29 mouse cellular contexts compared by ENCODE assay signal in the genomic region with DNA sequence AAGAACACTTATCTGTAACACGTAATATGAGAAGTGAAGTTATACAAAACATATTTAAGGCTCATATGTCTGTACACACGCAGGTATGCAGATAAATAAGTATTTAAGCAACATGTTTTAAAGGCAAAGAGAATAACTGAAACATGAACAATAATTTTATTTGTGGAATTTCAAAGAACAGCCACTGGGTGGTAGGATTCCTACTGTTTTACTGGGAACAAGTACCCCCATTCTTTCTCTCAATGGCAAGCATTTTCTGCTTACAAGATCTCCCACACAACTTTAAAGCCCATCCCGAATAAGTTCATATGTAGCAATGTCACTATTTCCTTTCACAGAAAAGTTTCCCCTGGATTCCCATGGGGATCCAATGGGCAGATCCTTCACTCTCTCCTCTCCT. TPM values are rescaled to one million over a fixed set of nuclear protein-coding genes. Genes with fewer than 3 reads are reported as not detected.
A peak's percentile ranks its signal among the peaks of the same experiment; 100 is the strongest.
DNase-seq lines count a peak whose midpoint lies in the region; ATAC-seq and TF ChIP-seq lines count a peak whose summit lies in the region.
"Had no signal": no experiment of that assay in that cellular context is flagged by ENCODE, and none has a peak within 500 bp of the region (broad histone marks: within the 10 kb centered on the region; RNA-seq: fewer than 3 reads in every experiment).

No protein-coding gene starts in this region.

- peak; percentile 19; the same call in 1 of the 2 replicates for TF ChIP-seq CTCF in gastrocnemius, adult 2 months (IDR thresholded peaks at IDR 0.05)
- peak; percentile 47 for TF ChIP-seq CTCF in intestine, postnatal 0 days (IDR thresholded peaks at IDR 0.05; ENCODE audit: low read depth)
- TF ChIP-seq CTCF in lung, embryonic 14.5 days (IDR thresholded peaks at IDR 0.05; ENCODE audit: low read depth) = peak; percentile 41
- TF ChIP-seq CTCF in brain, embryonic 14.5 days (IDR thresholded peaks at IDR 0.05; ENCODE audit: borderline replicate concordance, extremely low read depth, insufficient read depth, insufficient read length) = no peak

- H3K36me3 ChIP-seq in intestine, postnatal 0 days (ENCODE audit: control insufficient read depth, insufficient read depth) = no peaks in the 10 kb centered on the region
- H3K36me3 ChIP-seq in intestine, embryonic 15.5 days = no peaks in the 10 kb centered on the region
- H3K36me3 ChIP-seq in lung, embryonic 14.5 days (ENCODE audit: insufficient read depth) = no peaks in the 10 kb centered on the region
- H3K36me3 ChIP-seq: embryonic facial prominence, embryonic 10.5 days; embryonic facial prominence, embryonic 15.5 days; heart, embryonic 13.5 days; kidney, embryonic 15.5 days; liver, embryonic 15.5 days; midbrain, embryonic 10.5 days; neural tube, embryonic 13.5 days had no signal

- no peak overlapping the region for H3K4me2 ChIP-seq in intestine, postnatal 0 days (replicated peaks; ENCODE audit: low read depth)
- H3K4me2 ChIP-seq in intestine, embryonic 15.5 days (replicated peaks) = no peak overlapping the region
- H3K4me2 ChIP-seq in lung, embryonic 14.5 days = no peak overlapping the region
- H3K4me2 ChIP-seq: embryonic facial prominence, embryonic 15.5 days; heart, embryonic 13.5 days; kidney, embryonic 15.5 days; liver, embryonic 15.5 days; neural tube, embryonic 13.5 days had no signal

- ATAC-seq in intestine, postnatal 0 days = no peak
- ATAC-seq in intestine, embryonic 15.5 days = no peak
- no peak for ATAC-seq in lung, embryonic 14.5 days (ENCODE audit: insufficient read depth)
- ATAC-seq: activated CD4-positive, CD25-positive, alpha-beta regulatory T cell, adult 4 months; CD4-positive, CD25-positive, alpha-beta regulatory T cell, adult 4 months; forebrain, embryonic 16.5 days had no signal

- no peaks in the 10 kb centered on the region for H3K27me3 ChIP-seq in intestine, postnatal 0 days (replicated peaks; ENCODE audit: control insufficient read depth, insufficient read depth, low read length)
- no peaks in the 10 kb centered on the region for H3K27me3 ChIP-seq in intestine, embryonic 15.5 days (replicated peaks)
- no peaks in the 10 kb centered on the region for H3K27me3 ChIP-seq in lung, embryonic 14.5 days (ENCODE audit: insufficient read depth, low read length)
- H3K27me3 ChIP-seq: embryonic facial prominence, embryonic 15.5 days; heart, embryonic 13.5 days; kidney, embryonic 15.5 days; liver, embryonic 15.5 days; neural tube, embryonic 13.5 days had no signal

- H3K27ac ChIP-seq in gastrocnemius, adult 2 months = no peak overlapping the region
- no peak overlapping the region for H3K27ac ChIP-seq in intestine, postnatal 0 days (ENCODE audit: low read depth, low read length)
- no peak overlapping the region for H3K27ac ChIP-seq in intestine, embryonic 15.5 days
- H3K27ac ChIP-seq in lung, embryonic 14.5 days (ENCODE audit: low read depth) = no peak overlapping the region
- H3K27ac ChIP-seq: embryonic facial prominence, embryonic 10.5 days; embryonic facial prominence, embryonic 15.5 days; kidney, embryonic 15.5 days; liver, embryonic 15.5 days; midbrain, embryonic 10.5 days; neural tube, embryonic 13.5 days had no signal

- no peak overlapping the region for H3K4me3 ChIP-seq in gastrocnemius, adult 2 months
- no peak overlapping the region for H3K4me3 ChIP-seq in intestine, postnatal 0 days (ENCODE audit: low read depth, low read length)
- no peak overlapping the region for H3K4me3 ChIP-seq in intestine, embryonic 15.5 days (replicated peaks)
- H3K4me3 ChIP-seq in lung, embryonic 14.5 days (ENCODE audit: low read depth, low read length) = no peak overlapping the region
- H3K4me3 ChIP-seq: embryonic facial prominence, embryonic 10.5 days; embryonic facial prominence, embryonic 15.5 days; heart, embryonic 13.5 days; kidney, embryonic 15.5 days; liver, embryonic 15.5 days; midbrain, embryonic 10.5 days; myocyte; neural tube, embryonic 13.5 days had no signal

- no peak for TF ChIP-seq POLR2A in brain, embryonic 14.5 days (IDR thresholded peaks at IDR 0.05; ENCODE audit: borderline replicate concordance, extremely low read depth, insufficient read depth, insufficient read length, poor library complexity, severe bottlenecking)

- 83% methylated on average over 3 of the region's 3 CpGs for WGBS in intestine, postnatal 0 days
- 76% methylated on average over 3 of the region's 3 CpGs for whole genome bisulfite sequencing in intestine, embryonic 15.5 days
- WGBS in lung, embryonic 14.5 days = 61% methylated on average over 3 of the region's 3 CpGs

- H3K9ac ChIP-seq in intestine, postnatal 0 days (ENCODE audit: low read depth, low read length) = no peak overlapping the region
- H3K9ac ChIP-seq in intestine, embryonic 15.5 days = no peak overlapping the region
- no peak overlapping the region for H3K9ac ChIP-seq in lung, embryonic 14.5 days
- H3K9ac ChIP-seq: embryonic facial prominence, embryonic 15.5 days; heart, embryonic 13.5 days; kidney, embryonic 15.5 days; liver, embryonic 15.5 days; neural tube, embryonic 13.5 days had no signal

- DNase-seq in gastrocnemius, adult 2 months = no peak
- DNase-seq in gastrocnemius, postnatal 14 days = no peak
- DNase-seq in lung, embryonic 14.5 days = peak; percentile 61
- DNase-seq in lung, postnatal 4 days = no peak
- peak; percentile 47 for DNase-seq in brain, embryonic 14.5 days (ENCODE audit: low read depth)
- DNase-seq in embryo, embryonic 10.5 days (ENCODE audit: low spot score) = no peak
- DNase-seq: adrenal gland, adult 2 months; adrenal gland, postnatal 36 days; cerebellum, adult 2 months; cerebellum, postnatal 14 days; gastrocnemius, postnatal 10 days; kidney, adult 11 months; kidney, postnatal 36 days; layer of hippocampus, postnatal 36 days; thymus, postnatal 4 days had no signal

- no peaks in the 10 kb centered on the region for H3K9me3 ChIP-seq in intestine, postnatal 0 days (ENCODE audit: control insufficient read depth)
- no peaks in the 10 kb centered on the region for H3K9me3 ChIP-seq in intestine, embryonic 15.5 days
- H3K9me3 ChIP-seq in lung, embryonic 14.5 days (ENCODE audit: low read depth, low read length) = no peaks in the 10 kb centered on the region
- H3K9me3 ChIP-seq: embryonic facial prominence, embryonic 10.5 days; embryonic facial prominence, embryonic 15.5 days; heart, embryonic 13.5 days; kidney, embryonic 15.5 days; liver, embryonic 15.5 days; midbrain, embryonic 10.5 days; neural tube, embryonic 13.5 days had no signal

- intact Hi-C loops in gastrocnemius, adult 2 months (cut with DNase I) = no loop called here
- intact Hi-C loops in gastrocnemius, postnatal 14 days (cut with DNase I; ENCODE audit: low total_unique reads) = no loop called here

- no peaks in the 10 kb centered on the region for H3K4me1 ChIP-seq in intestine, postnatal 0 days (replicated peaks; ENCODE audit: control insufficient read depth, insufficient read depth, low read length)
- no peaks in the 10 kb centered on the region for H3K4me1 ChIP-seq in intestine, embryonic 15.5 days (replicated peaks)
- no peaks in the 10 kb centered on the region for H3K4me1 ChIP-seq in lung, embryonic 14.5 days (ENCODE audit: insufficient read depth)
- H3K4me1 ChIP-seq: embryonic facial prominence, embryonic 10.5 days; embryonic facial prominence, embryonic 15.5 days; kidney, embryonic 15.5 days; liver, embryonic 15.5 days; midbrain, embryonic 10.5 days; neural tube, embryonic 13.5 days had no signal

RNA-seq across cellular contexts. Expression of a gene that starts 46.7 kb away (rescaled TPM):
- total RNA-seq in gastrocnemius, adult 2 months (2021) = 10 to 100 TPM; 34.5 to 69.7 TPM
- 10 to 100 TPM; 22.3 to 44.2 TPM for total RNA-seq in gastrocnemius, postnatal 14 days (2021)
- 8.1 and 8.3 TPM in 2 replicates for polyA plus RNA-seq in intestine, postnatal 0 days (2015; fragmentation: Nextera tagmentation; extraction: Ambion mirVana)
- 6.9 and 7.1 TPM in 2 replicates for polyA plus RNA-seq in intestine, embryonic 15.5 days (2015; fragmentation: Nextera tagmentation; extraction: Ambion mirVana)
- 3.2 and 5.2 TPM in 2 replicates for polyA plus RNA-seq in lung, embryonic 14.5 days (2014; fragmentation: Nextera tagmentation; extraction: Ambion mirVana)
- 4.4 and 9.3 TPM in 2 replicates for polyA plus RNA-seq in brain, embryonic 14.5 days (2012; rRNA removed)
- total RNA-seq: granulocyte monocyte progenitor cell, adult 5-6 weeks had no signal
- polyA plus RNA-seq: activated CD4-positive, CD25-positive, alpha-beta regulatory T cell, adult 4 months had no signal

Comparison
In these comparisons a context has a peak if more than half of its experiments do, and no peak if none do; other contexts are left out.
1. DNase-seq: peak in lung, embryonic 14.5 days (single experiment) and brain, embryonic 14.5 days (single experiment); none in gastrocnemius, adult 2 months (single experiment), gastrocnemius, postnatal 14 days (single experiment), lung, postnatal 4 days (0 of 2) and embryo, embryonic 10.5 days (single experiment).